Mouse (Mus musculus): Measurements from ENCODE around the gene 4930556J24Rik. TPM values are rescaled to one million over a fixed set of nuclear protein-coding genes. Genes with fewer than 3 reads are reported as not detected.
"Not testable (repeated sequence)": the region's sequence is repeated elsewhere in the genome, so short reads cannot be mapped to it uniquely, and the experiment has no call there.

4930556J24Rik gene
- total RNA-seq, 2 experiments from 2014 or later = not detected

- intact Hi-C loops (cut with DNase I) = no loop called here
- no peak for DNase-seq
Observed at GRCm38 (mm10) chr11:3930019-3930418, 46.6 kb downstream of the 4930556J24Rik start.

DNA sequence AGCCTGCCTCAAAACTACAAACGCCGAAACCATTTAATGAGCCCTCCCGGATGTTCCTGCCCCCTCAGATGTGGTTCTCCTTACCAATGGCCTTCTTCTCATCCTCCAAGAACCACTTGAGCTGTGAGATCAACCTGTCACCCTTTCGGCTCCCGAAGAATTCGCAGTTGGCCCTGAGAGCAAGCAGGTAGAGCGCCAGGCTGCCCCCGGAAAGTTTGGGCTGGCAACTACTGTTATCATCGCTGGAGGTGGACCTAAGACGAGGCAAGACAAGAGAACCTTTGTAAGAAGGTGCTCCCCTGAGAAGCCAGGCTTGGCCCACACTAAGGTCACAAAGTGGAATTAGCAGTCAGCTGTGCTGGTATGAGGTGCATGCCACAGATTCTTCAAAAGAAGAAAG lies 50.7 kb downstream of the 4930556J24Rik start:
- intact Hi-C loops (cut with DNase I) = no loop called here

GRCm38 (mm10) chr11:3922731-3923130 lies 53.8 kb downstream of the 4930556J24Rik start:
- DNase-seq = no peak
- intact Hi-C loops (cut with DNase I) = no loop called here

More for the DNA sequence above, 50.7 kb downstream of the 4930556J24Rik start:
- DNase-seq = no peak

GRCm38 (mm10) chr11:3922115-3922514 lies 54.5 kb downstream of the 4930556J24Rik start:
- DNase-seq = no peak
- intact Hi-C loops (cut with DNase I) = no loop called here

- DNase-seq = peak; percentile 30 to 57
- intact Hi-C loops (cut with DNase I) = no loop called here
Observed at GRCm38 (mm10) chr11:3921281-3921850, 55.2 kb downstream of the 4930556J24Rik start.

GRCm38 (mm10) chr11:3920476-3920875 lies 56.1 kb downstream of the 4930556J24Rik start:
- DNase-seq = no peak
- intact Hi-C loops (cut with DNase I) = no loop called here

DNA sequence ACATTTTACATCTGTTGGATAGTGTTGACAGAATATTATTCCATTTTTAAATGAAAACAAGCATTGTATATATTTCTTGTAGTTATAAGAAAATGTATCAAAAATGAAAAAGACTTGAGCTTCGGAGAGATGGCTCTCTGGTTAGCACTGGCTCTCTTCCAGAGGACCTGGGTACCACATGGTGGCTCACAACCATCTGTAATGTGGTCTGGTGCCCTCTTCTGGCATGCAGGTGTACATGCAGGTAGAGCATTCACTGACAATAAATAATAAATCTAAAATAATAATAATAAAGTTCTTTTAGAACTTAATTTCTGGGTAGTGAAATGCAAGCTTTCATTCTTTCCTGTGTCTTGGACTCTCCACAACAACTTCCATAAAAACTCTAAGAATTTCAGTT lies 57.8 kb downstream of the 4930556J24Rik start:
- DNase-seq = peak in 1 of 2 experiments; percentile 37
- intact Hi-C loops (cut with DNase I) = no loop called here

DNA sequence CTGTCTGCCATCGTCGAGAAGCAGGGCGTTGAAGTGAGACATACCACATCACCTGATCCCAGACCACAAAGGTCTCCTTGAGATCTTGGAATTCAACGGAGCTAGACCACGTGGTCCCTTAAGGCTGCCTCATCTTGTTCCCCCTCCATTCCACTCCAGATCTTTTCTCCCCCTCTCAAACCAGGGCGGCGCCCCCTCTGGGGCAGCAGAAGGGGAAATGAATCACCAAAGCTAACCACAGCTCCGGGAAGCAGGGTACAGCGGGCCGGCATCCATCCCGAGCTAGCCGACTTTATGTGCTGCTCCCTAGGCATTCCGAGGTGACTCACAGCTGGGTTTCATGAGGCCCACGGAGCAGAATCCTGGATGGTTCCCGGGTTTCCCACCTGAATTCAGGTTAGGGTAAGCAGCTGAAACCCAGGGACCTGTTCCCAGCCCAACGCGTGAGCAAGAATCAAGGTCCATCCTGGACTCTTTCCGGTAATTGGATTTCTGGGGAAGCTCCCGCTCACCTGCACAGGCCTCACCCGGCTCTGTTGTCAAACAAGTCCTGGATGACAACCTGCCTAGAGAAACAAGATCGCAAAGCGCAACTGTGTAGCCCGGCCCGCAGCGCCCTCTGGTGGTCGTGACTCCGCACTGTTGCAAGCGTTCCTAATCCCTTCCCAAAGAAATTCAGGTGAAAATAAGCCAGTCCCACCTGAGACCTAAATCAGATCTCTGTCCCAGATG lies 62.3 kb downstream of the 4930556J24Rik start, which contains the start of gene Slc35e4:
Gene Slc35e4 (minus strand): TSS at position 556 of the 732 bp plus-strand sequence.
- intact Hi-C loops (cut with DNase I) = loop anchor here (2.0 kb wide), 2 partner anchors 33 to 107 kb away; no protein-coding TSS in a partner anchor
- DNase-seq = peak; percentile 86 to 90

DNA sequence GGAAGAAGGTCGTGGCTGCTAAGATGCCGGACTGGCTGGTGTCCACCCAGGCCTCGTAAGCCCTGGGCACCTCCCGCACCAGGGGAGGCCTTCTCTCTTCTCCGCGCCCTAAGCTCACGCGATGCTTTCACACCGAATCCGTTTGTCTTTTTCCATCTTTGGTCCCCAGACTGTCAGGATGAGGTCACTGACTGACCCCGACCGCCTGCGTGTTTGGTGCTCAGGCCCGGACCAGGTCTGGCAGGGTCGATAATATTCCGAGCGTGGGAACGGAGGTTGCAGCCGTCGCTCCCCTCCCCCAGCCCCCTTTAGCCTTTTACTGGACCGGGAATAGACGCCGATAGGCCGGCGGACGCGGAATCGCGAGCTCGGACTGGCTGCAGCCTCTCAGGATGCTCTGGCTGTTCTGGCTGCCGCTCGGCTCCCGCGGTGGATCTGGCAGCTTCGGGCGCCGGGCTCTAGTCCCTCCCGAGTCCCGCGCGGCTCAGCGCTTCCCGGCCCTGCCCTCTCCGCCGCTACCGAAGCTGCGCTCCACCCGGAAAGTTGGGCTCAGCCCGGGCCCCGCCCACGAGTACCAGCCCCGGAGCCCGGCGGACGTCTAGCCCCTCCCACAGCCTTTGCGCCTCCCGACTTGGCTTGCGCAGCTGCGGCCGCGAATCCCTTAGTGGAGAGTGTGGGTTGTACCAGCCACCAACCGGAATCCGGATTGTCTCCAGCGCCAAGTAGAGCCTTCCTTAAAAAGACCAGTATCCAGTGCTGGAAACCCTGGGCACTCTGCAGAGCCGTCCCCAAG lies 63.1 kb downstream of the 4930556J24Rik start:
- intact Hi-C loops (cut with DNase I) = loop anchor here (2.0 kb wide), 2 partner anchors 33 to 107 kb away; no protein-coding TSS in a partner anchor
- DNase-seq = peak; percentile 90 to 94

DNA sequence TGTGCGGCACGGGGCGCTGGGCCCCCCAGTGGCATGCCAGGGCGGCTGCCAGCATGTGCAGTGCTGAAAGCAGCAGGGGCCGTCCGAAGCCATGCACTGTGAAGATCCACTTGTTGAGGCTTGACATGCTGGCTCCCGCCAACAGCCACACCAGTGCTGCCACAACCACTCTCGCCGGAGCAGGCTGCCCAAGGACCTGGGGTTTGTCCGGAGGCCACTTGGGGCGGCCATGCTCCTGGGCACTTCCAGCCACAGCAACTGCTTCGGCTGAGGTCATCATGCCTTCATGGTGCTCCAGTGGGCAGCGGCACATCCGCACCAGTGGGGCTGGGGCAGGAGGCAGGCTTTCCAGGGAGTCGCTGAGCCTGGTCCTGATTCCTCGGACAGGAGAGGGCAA lies 63.7 kb downstream of the 4930556J24Rik start:
- intact Hi-C loops (cut with DNase I) = no loop called here
- DNase-seq = peak; percentile 29 to 32

- DNase-seq = no peak
- intact Hi-C loops (cut with DNase I) = no loop called here
Observed at GRCm38 (mm10) chr11:3912100-3912874, 64.3 kb downstream of the 4930556J24Rik start.

DNA sequence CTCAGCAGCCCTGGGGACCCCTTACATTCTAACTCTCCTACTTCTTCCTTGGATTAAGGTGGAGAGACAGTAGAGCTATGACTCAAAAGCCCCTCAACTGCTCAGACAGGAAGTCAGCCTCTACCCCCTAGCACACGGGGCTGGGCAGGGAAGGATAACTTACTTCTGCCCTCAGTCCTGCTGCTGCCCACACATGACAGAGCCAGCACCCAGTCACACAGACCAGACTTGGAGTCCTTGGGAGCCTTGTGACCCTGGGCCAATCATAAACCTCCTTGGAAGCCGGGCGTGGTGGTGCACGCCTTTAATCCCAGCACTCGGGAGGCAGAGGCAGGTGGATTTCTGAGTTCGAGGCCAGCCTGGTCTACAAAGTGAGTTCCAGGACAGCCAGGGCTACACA lies 65.1 kb downstream of the 4930556J24Rik start:
- intact Hi-C loops (cut with DNase I) = not testable (repeated sequence)

DNA sequence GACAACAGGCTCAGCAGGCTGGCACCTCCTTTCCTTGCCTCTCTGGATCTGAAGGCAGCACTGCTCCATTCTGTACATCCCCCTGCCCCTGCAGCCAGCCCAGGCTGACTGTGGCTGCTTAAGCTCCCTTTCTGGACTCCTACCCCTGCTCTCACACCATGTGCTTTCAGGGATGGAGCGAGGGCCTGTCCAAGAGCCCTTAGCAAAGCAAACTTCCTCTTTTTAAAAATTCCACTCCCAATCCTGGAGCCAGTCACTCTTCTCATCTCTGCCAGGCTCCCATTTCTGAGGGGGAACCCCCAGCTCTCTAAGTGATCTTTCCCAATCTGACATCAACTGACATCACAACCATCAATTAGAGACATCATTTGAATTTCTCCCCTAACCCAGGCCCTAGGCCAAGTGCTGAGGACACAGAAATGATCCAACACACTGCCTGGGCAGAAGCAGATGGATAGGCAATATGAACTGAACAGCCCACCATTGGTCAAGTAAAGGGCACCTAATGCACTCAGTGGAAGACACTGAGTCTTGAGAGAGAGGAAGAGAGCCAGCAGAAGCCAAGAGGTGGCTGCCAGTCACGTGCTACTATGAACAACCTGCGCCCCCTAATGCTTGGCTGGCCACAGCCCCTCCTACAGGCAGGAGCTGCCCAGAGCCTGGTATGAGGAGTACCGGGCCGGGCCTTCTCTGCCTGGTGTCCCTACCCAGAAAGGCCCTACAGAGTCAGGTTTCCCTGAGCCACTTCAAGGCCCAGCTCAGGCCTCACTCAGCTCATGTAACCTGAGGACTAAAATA lies 65.9 kb downstream of the 4930556J24Rik start:
- no peak for DNase-seq
- intact Hi-C loops (cut with DNase I) = no loop called here

More for the DNA sequence above, 65.1 kb downstream of the 4930556J24Rik start:
- DNase-seq = not testable (repeated sequence)

- intact Hi-C loops (cut with DNase I) = no loop called here
- DNase-seq = no peak
Observed at GRCm38 (mm10) chr11:3909236-3909635, 67.3 kb downstream of the 4930556J24Rik start.

DNA sequence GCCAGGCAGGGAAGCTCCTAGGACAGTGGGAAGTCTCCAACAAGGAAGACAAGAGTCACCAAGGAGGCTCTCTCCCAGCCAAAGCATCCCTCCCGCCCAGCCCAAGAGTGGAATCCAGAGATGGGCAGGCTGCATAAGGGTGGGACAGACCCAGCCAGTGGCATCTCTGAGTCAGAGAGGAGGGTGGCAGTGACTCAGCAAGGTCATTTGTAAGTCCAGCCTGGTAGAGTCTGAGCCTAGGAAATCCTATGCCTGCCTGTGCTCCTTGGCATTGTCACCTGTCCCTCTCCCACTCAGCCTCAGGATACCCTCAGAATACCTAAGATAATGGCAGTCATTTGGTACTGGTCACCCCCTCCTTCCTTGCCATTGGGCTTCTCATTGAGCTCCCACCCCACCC lies 71.1 kb downstream of the 4930556J24Rik start:
- intact Hi-C loops (cut with DNase I) = no loop called here

GRCm38 (mm10) chr11:3904673-3905072 lies 71.9 kb downstream of the 4930556J24Rik start:
- no peak for DNase-seq
- intact Hi-C loops (cut with DNase I) = no loop called here

More for the DNA sequence above, 71.1 kb downstream of the 4930556J24Rik start:
- no peak for DNase-seq

DNA sequence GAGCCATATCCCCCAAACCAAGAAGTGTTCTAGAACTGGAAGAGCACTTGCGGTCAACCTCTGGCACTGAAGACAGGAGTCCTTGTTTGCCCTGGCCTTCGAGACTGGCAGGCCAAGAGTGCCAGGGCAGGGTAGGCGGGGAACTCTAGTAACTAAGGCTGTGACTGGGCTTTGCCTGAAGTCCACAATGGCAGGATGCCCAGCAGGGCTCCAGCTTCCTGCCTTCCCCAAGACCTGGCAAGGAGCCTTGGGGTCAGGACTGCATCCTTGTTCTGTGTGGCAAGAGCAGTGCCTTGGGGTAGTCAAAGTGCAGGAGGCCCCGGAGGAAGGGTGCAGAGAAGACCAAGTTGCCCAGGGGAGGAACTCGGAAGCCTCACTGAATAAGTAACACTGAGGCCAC lies 73.5 kb downstream of the 4930556J24Rik start:
- intact Hi-C loops (cut with DNase I) = no loop called here
- DNase-seq = peak; percentile 73 to 79

- intact Hi-C loops (cut with DNase I) = no loop called here
- DNase-seq = no peak
Observed at GRCm38 (mm10) chr11:3902516-3902915, 74.1 kb downstream of the 4930556J24Rik start.

DNA sequence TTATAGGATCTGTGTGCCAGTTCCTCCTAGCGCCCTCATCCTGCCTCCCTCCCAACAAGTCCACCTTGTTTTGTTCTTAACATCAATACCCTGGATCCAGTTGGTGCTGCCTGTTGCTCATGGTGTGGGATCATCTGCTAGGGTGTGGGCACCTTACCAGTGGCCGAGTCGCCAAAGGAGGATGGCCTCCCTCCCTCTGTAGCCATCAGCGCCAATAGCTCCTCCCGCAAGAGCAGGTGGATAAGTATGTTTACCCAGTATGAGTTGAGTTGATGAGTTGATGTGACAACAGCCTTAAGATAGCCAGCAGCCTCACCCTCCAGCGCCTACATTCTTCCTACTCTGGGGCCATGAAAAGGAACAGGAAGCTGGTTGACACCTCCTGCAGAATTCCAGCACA lies 76.3 kb downstream of the 4930556J24Rik start:
- intact Hi-C loops (cut with DNase I) = no loop called here
- no peak for DNase-seq

Data from heart, postnatal 14 days (tissue).